Mouse (Mus musculus): Measurements from ENCODE around the gene Rsad2.

DNA sequence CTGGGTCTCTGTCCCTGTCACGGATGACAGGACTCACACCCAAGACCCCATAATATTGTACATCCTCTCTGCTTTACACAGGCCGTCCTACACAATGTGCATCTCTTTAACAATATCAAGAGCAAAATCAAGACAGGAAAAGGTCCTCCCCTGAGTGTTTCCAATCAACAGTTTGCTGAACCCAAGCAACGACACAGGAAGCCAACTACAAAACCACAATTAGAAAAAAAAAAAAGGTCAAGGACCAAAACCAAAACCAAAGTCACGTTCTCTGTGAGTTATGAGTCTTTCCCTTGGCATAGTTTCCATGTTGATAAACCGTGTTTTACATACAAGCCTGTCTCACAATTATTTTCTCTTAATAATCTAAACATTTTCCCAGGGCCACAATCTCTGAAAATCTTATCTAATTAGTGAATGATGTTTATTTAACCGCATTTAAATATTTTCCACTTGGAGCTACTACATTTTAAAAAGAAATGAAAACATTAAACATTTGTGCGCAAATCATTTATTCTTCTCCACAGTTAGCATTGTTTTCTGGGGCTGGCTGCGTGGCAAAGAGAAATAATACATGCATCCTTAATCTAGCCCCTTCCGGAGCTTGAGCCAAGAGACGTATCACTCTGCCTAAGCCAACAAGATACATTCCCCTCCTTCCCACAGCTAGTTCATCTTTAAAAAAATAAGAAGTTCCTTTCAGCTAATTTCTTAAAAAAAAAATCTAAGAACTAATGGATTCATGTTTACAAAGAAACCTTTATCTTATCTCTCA is 54.4 kb downstream of the Rsad2 start:
- no peak for TF ChIP-seq POLR2A (IDR thresholded peaks at IDR 0.05; ENCODE audit: insufficient read depth, low read depth, low read length)
- TF ChIP-seq CTCF (IDR thresholded peaks at IDR 0.05) = no peak
- no peak for TF ChIP-seq EP300 (IDR thresholded peaks at IDR 0.05; ENCODE audit: insufficient read depth, low read depth, low read length)

Data from heart, adult 2 months (tissue).